Mouse (Mus musculus) bone marrow, adult 2 months (tissue): ENCODE measurements around the gene Sdc1. TPM values are rescaled to one million over a fixed set of nuclear protein-coding genes. Genes with fewer than 3 reads are reported as not detected.

ENCODE experiments used
- H3K27ac ChIP-seq: fragments of 200-500 bp; 2 replicates; pipeline ENCODE4 v1.5.1; 2012; ENCODE audit warnings: low read depth, mild to moderate bottlenecking, control low read depth, inconsistent platforms, low read length; ENCODE audit not compliant: control insufficient read depth, poor library complexity, insufficient read depth
- H3K4me1 ChIP-seq: fragments of 200-500 bp; 2 replicates; pipeline ENCODE4 v1.6.1; 2011; ENCODE audit warnings: low read length; ENCODE audit not compliant: control insufficient read depth, insufficient read depth
- H3K4me3 ChIP-seq: fragments of 200-500 bp; replicated peaks from 2 replicates; pipeline ENCODE3; 2011; ENCODE audit warnings: mild to moderate bottlenecking, low read depth, low read length, control low read depth; ENCODE audit not compliant: control insufficient read depth
- CTCF ChIP-seq: fragments of 200-500 bp; IDR thresholded peaks from 2 replicates; pipeline ENCODE4 v1.5.1; 2011; ENCODE audit warnings: low read length, control low read depth; ENCODE audit not compliant: control insufficient read depth, insufficient read depth
- POLR2A ChIP-seq: fragments of 200-500 bp; IDR thresholded peaks from 2 replicates; pipeline ENCODE4 v1.6.1; 2011; ENCODE audit warnings: low read depth, mild to moderate bottlenecking, control low read depth, low read length, borderline replicate concordance; ENCODE audit not compliant: control insufficient read depth
- WGBS: fragments of 180-500 bp; shearing (Covaris S2); methylation state at CpG from one replicate; pipeline ENCODE4 v1.1.7; 2018; 5-methylcytosine and 5-hydroxymethylcytosine counted together
- polyA plus RNA-seq: library from polyadenylated mRNA; stranded (reverse); fragments of >200 nt; gene quantifications from 2 replicates; pipeline ENCODE4 v1.2.4, GENCODE M21; 2011; ENCODE audit warnings: low replicate concordance; ENCODE audit not compliant: missing spikeins, insufficient read depth, insufficient read length

Sdc1 gene
- polyA plus RNA-seq, 1 experiment, result 13.1 TPM

DNA sequence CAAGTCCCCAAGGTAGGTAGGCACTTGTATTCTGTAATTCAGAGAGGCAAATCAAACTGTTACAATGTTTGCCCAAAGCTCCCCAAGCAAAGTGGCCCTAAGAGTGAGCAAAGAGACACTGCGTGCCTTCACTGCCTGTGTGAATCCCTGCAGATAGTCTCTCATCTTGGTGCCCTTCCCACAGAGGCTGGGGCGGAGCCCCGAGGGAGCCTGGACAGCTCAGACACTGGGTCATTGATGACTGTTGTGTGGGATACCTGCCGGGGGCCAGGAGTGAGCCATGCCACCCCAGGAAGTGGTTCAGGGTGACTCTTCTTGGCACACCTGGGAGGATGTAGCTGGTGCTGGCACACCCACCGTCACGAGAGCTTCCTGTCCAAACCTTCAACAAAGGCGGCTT lies 10.1 kb upstream of the Sdc1 start:
- 68% methylated on average over 7 of the region's 7 CpGs for WGBS
- TF ChIP-seq CTCF (no peak), POLR2A (no peak)
- no peaks in the 10 kb centered on the region for H3K4me1 ChIP-seq

DNA sequence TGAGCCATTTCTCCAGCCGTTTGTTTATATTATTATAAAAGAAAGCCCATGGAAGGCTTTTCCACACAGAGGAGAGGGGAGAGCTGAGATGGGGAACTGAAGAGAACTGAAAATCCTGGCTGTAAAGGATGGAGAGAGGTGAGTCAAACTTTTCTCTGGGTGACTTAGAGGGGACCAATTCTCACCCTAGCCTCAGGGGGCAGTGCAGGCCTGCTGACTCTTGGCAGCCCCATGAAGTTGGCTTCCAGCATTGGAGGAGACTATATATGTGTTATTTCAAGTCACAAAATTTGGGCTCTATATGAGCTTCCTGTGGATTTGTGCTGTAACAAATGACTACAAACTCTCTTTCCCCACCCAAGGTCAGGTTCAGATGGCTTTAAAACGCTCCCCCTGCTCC lies 8.5 kb upstream of the Sdc1 start:
- 74% methylated on average over 2 of the region's 2 CpGs for WGBS
- Histone ChIP-seq H3K27ac (no peak overlapping the region), H3K4me3 (no peak overlapping the region), H3K4me1 (no peaks in the 10 kb centered on the region)
- no peak for TF ChIP-seq POLR2A
- TF ChIP-seq CTCF, result peak; percentile 53; the same call in 1 of the 2 replicates

More for the DNA sequence above, 10.1 kb upstream of the Sdc1 start:
- Histone ChIP-seq H3K27ac (no peak overlapping the region), H3K4me3 (no peak overlapping the region)

- TF ChIP-seq CTCF (no peak), POLR2A (no peak)
- 72% methylated on average over 15 of the region's 15 CpGs for WGBS
- Histone ChIP-seq H3K4me1 (no peaks in the 10 kb centered on the region), H3K27ac (no peak overlapping the region), H3K4me3 (no peak overlapping the region)
Measured at GRCm38 (mm10) chr12:8764221-8764930, 6.7 kb upstream of the Sdc1 start.

DNA sequence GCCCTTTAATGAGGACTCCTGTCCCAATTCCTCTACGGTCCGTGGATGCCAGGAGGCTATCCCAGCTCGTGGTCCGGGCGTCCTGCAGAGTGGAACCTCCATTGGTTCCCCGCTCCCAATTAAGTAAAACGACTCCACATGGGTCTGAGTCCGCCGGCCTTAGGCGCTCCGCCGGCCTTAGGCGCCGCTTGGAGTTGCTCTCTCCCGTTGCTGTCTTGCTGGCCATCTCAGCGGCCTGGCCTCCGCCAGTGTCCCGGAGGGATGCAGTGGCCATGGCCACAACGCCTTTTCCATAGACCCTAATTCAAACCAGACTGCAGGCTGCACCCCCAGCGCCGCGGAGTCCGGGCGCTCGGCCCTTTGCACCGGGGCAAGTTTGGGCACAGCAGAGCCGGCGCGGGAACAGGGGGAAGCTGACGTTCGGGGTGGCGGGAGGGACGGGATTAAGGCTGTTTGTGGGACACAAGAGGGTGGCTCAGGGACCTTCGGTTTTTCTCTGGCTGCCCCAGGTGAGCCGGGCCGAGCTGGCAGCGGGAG lies 789 bp downstream of the Sdc1 start:
- Histone ChIP-seq H3K4me3 (peak overlapping the region; percentile 64), H3K27ac (peak overlapping the region; percentile 27; the same call in 1 of the 2 replicates), H3K4me1 (no peaks in the 10 kb centered on the region; the same call in none of the 2 replicates)
- TF ChIP-seq POLR2A, result peak; percentile 5; the same call in 1 of the 2 replicates
- no peak for TF ChIP-seq CTCF
- 1% methylated on average over 37 of the region's 37 CpGs for WGBS

DNA sequence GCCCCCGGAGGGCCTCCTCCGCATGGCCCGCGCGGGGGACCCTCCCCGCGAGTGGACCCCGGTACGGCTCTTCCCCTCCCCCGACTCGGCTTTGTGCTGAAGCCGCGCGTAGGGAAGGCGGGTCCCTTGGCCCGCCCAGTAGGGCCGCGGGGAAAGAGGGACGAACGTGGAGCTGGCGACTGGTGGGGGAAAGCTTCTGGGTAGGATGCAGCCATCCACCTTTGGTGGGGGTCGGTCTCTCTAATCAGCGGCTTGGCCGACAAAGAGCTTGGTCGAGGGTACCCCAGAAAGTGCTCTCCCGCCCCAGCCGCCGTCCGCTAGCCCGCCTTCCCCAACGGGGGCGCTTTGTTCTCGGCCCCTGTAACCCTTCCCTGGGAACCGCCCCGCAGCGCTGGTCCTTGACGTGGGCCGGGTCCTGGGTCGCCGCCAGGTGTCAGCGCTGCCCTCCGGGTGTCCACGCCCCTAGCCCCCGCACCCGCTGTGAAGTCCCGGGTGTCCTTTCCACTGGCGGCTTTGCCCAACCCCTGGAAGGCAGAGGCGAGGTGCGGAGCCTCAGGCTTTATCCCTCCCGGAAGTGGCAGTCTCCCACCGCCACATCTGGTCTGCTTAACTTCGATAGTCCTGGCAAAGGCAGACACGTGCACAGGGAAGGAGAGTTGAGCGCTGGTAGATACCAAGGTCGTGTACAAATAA lies 1.5 kb downstream of the Sdc1 start:
- under 1% methylated on average over 55 of the region's 55 CpGs for WGBS
- Histone ChIP-seq H3K27ac (no peak overlapping the region; the same call in 1 of the 2 replicates), H3K4me3 (peak overlapping the region; percentile 64), H3K4me1 (no peaks in the 10 kb centered on the region; the same call in none of the 2 replicates)
- TF ChIP-seq CTCF (0 out of 2 replicates have a peak, but pooled peaks have one; percentile 3), POLR2A (no peak)

GRCm38 (mm10) chr12:8773336-8773735 lies 2.2 kb downstream of the Sdc1 start:
- Histone ChIP-seq H3K27ac (no peak overlapping the region), H3K4me3 (no peak overlapping the region), H3K4me1 (no peaks in the 10 kb centered on the region; the same call in none of the 2 replicates)
- WGBS, result 85% methylated on average over 6 of the region's 6 CpGs
- TF ChIP-seq CTCF, result no peak
- TF ChIP-seq POLR2A, result no peak

- Histone ChIP-seq H3K27ac (no peak overlapping the region), H3K4me1 (no peaks in the 10 kb centered on the region; the same call in none of the 2 replicates), H3K4me3 (no peak overlapping the region)
- TF ChIP-seq CTCF (no peak), POLR2A (no peak)
Measured at GRCm38 (mm10) chr12:8774183-8774582, 3.1 kb downstream of the Sdc1 start.

GRCm38 (mm10) chr12:8776206-8776605 lies 5.1 kb downstream of the Sdc1 start:
- WGBS, result 69% methylated on average over 7 of the region's 7 CpGs
- Histone ChIP-seq H3K4me3 (no peak overlapping the region), H3K4me1 (no peaks in the 10 kb centered on the region; the same call in none of the 2 replicates), H3K27ac (no peak overlapping the region)
- TF ChIP-seq POLR2A (no peak), CTCF (no peak)
